Mouse (Mus musculus) megakaryocyte, adult 5-6 weeks (primary cell): ENCODE data around the gene Cldn1. TPM values are rescaled to one million over a fixed set of nuclear protein-coding genes. Genes with fewer than 3 reads are reported as not detected.

ENCODE experiments used
- ATAC-seq: 2 replicates; pipeline ENCODE4 v1.8.0; 2016; ENCODE audit warnings: mild to moderate bottlenecking, inconsistent platforms; ENCODE audit not compliant: poor library complexity, severe bottlenecking
- total RNA-seq, 2 experiments: library from RNA; stranded (forward) in 1 of 2; stranded (reverse) in 1 of 2; fragments of 153-499, 151-499 nt in 1 of 2; fragments of 221-1000, 200-1000 nt in 1 of 2; gene quantifications; 2 replicates each; pipeline versions ENCODE4 v1.2.3 to v1.2.4; 2015 to 2017

Gene Cldn1
- total RNA-seq, 2 experiments from 2014 or later, result 3.1 to 5.7 TPM

DNA sequence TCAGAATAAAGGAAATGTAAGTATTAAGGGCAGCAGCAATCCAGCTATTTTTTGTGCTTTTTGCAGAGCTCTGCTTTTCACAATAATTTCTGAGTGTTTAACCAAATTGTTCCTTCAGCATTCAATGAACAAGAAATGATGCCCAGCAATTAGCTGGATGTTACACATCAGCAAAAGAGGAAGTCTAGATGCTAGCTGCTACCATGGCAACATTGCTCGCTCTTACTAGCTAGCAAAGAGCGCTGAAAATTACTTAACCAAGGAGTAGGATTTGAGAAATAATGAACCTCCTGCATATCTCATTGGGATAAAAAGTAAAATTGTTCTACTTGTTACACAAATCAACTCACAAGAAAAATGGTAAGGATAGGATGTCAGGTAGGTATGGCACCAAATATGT is 62.2 kb downstream of the Cldn1 start:
- peak; percentile 66 for ATAC-seq

Other genes starting within 250 kb of the Cldn1 start
- not detected in 2 replicates for gene Cldn16, start 91.3 kb upstream of the Cldn1 start, total RNA-seq (2015)
- not detected in 2 replicates for gene Cldn16, start 91.3 kb upstream of the Cldn1 start, total RNA-seq (2017)
- gene Tmem207, start 154.9 kb upstream of the Cldn1 start, total RNA-seq (2015), result not detected in 2 replicates
- gene Tmem207, start 154.9 kb upstream of the Cldn1 start, total RNA-seq (2017), result not detected in 2 replicates
- 15.3 and 15.8 TPM in 2 replicates for gene Il1rap, start 209.9 kb upstream of the Cldn1 start, total RNA-seq (2015)
- 8.8 and 10.3 TPM in 2 replicates for gene Il1rap, start 209.9 kb upstream of the Cldn1 start, total RNA-seq (2017)